8 mouse cellular contexts compared by ENCODE assay signal in the genomic region with DNA sequence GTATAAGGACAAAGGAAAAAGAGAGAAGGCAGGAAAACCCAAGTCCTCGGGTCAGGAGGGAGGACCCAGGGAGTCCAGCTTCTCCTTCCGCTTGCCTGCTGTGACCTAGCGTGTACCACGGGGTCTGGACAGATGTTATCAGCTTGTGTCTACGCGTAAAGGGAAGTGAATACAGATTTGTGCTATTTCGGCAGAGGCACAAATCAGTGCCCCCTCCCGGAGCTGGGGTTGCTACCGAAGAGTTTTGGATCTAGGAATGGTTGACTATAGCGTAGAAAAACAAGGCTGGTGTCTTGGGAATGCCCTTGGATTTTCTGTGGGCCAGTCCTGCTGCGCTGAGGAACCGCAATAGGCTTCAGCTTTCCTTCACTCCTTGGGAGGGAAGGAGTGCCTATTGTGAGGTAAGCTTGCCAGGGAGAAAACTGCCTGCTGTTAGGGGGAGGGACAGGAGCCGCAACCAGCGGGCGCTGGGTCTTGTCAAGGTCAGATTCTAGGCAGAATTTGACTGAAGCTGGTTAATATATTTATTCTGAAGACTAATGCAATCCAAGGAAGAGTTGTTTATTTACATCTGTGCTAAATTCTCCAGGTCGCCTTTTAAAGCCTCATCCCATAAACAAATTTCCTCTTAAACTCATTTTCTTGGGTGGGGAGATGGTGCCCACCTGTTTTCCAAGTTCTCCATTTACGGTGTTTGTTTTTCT. TPM values are rescaled to one million over a fixed set of nuclear protein-coding genes. Genes with fewer than 3 reads are reported as not detected.
DNase-seq lines count a peak whose midpoint lies in the region; ATAC-seq and TF ChIP-seq lines count a peak whose summit lies in the region.

No protein-coding gene starts in this region.

- H3ac ChIP-seq in C2C12 (ENCODE audit: control insufficient read depth, insufficient read length, low read depth), result peak overlapping the region; percentile 65

- H3K4me3 ChIP-seq in C2C12 (ENCODE audit: insufficient read depth, poor library complexity, severe bottlenecking), result no peak overlapping the region
- peak overlapping the region; percentile 54 for H3K4me3 ChIP-seq in heart, embryonic 15.5 days
- peak overlapping the region; percentile 42 for H3K4me3 ChIP-seq in kidney, postnatal 0 days (replicated peaks; ENCODE audit: low read depth, low read length)
- H3K4me3 ChIP-seq in neural tube, embryonic 11.5 days (ENCODE audit: low read depth, low read length), result peak overlapping the region; percentile 18

- no peaks in the 10 kb centered on the region for H3K27me3 ChIP-seq in C2C12 (ENCODE audit: control insufficient read depth, insufficient read depth, insufficient read length)
- no peaks in the 10 kb centered on the region for H3K27me3 ChIP-seq in heart, embryonic 15.5 days
- H3K27me3 ChIP-seq in kidney, postnatal 0 days (ENCODE audit: insufficient read depth, low read length), result no peaks in the 10 kb centered on the region
- H3K27me3 ChIP-seq in neural tube, embryonic 11.5 days (ENCODE audit: control insufficient read depth, insufficient read depth, low read length), result no peaks in the 10 kb centered on the region

- no peaks in the 10 kb centered on the region for H3K79me2 ChIP-seq in C2C12 (ENCODE audit: control insufficient read depth, insufficient read depth)

- H3K9me3 ChIP-seq in heart, embryonic 15.5 days (replicated peaks), result no peaks in the 10 kb centered on the region
- no peaks in the 10 kb centered on the region for H3K9me3 ChIP-seq in kidney, postnatal 0 days (replicated peaks; ENCODE audit: low read length)
- no peaks in the 10 kb centered on the region for H3K9me3 ChIP-seq in neural tube, embryonic 11.5 days (ENCODE audit: control insufficient read depth, low read length)

- TF ChIP-seq CTCF in C2C12 (IDR thresholded peaks at IDR 0.05; ENCODE audit: control insufficient read depth, insufficient read depth, insufficient read length), result no peak
- no peak for TF ChIP-seq CTCF in kidney, postnatal 0 days (IDR thresholded peaks at IDR 0.05; ENCODE audit: low read depth)

- H3K4me1 ChIP-seq in heart, embryonic 15.5 days (replicated peaks), result peaks cover 5% of the 10 kb centered on the region
- no peaks in the 10 kb centered on the region for H3K4me1 ChIP-seq in kidney, postnatal 0 days (replicated peaks; ENCODE audit: insufficient read depth, low read length)
- peaks cover 5% of the 10 kb centered on the region; the same call in 1 of the 2 replicates for H3K4me1 ChIP-seq in neural tube, embryonic 11.5 days (ENCODE audit: control insufficient read depth, insufficient read depth, low read length)

- H3K27ac ChIP-seq in heart, embryonic 15.5 days, result peak overlapping the region; percentile 73
- peak overlapping the region; percentile 73 for H3K27ac ChIP-seq in kidney, postnatal 0 days
- 0 out of 2 replicates have a peak overlapping the region, but pooled peaks have one; percentile 34 for H3K27ac ChIP-seq in neural tube, embryonic 11.5 days (ENCODE audit: low read depth, low read length)

- 1% methylated on average over 17 of the region's 17 CpGs for WGBS in heart, embryonic 15.5 days
- WGBS in kidney, postnatal 0 days, result 2% methylated on average over 17 of the region's 17 CpGs
- 3% methylated on average over 17 of the region's 17 CpGs for WGBS in neural tube, embryonic 11.5 days

- H3K9ac ChIP-seq in heart, embryonic 15.5 days, result peak overlapping the region; percentile 63
- H3K9ac ChIP-seq in kidney, postnatal 0 days (ENCODE audit: low read depth, low read length), result peak overlapping the region; percentile 51; the same call in 1 of the 2 replicates
- peak overlapping the region; percentile 58 for H3K9ac ChIP-seq in neural tube, embryonic 11.5 days (ENCODE audit: low read length)

- peak; percentile 57 to 68 for DNase-seq in adrenal gland, postnatal 36 days
- peak; percentile 42 for DNase-seq in fibroblast of lung, adult 2 months (ENCODE audit: low read depth)
- peak; percentile 77 for DNase-seq in kidney, postnatal 0 days (ENCODE audit: low spot score)
- peak; percentile 58 to 72 for DNase-seq in lung, adult 18-20 months
- peak; percentile 65 for DNase-seq in neural tube, embryonic 11.5 days (ENCODE audit: low spot score)
- peak; percentile 64 for DNase-seq in urinary bladder, postnatal 14 days (ENCODE audit: low spot score)

- no peaks in the 10 kb centered on the region for H3K36me3 ChIP-seq in C2C12 (ENCODE audit: control insufficient read depth, insufficient read depth)
- H3K36me3 ChIP-seq in heart, embryonic 15.5 days, result no peaks in the 10 kb centered on the region
- H3K36me3 ChIP-seq in kidney, postnatal 0 days (ENCODE audit: insufficient read depth, low read length), result no peaks in the 10 kb centered on the region
- H3K36me3 ChIP-seq in neural tube, embryonic 11.5 days (ENCODE audit: control insufficient read depth, insufficient read depth, low read length), result no peaks in the 10 kb centered on the region

- peak; percentile 73 for ATAC-seq in heart, embryonic 15.5 days (replicated peaks; ENCODE audit: insufficient number of reproducible peaks, insufficient read depth, low FRiP score, low read depth)
- peak; percentile 88 for ATAC-seq in kidney, postnatal 0 days (replicated peaks; ENCODE audit: low FRiP score, low read depth)
- ATAC-seq in neural tube, embryonic 11.5 days (ENCODE audit: insufficient read depth, low FRiP score, low TSS enrichment), result peak; percentile 76

- H3K79me3 ChIP-seq in C2C12 (ENCODE audit: low read depth), result no peaks in the 10 kb centered on the region

- H3K4me2 ChIP-seq in heart, embryonic 15.5 days, result peak overlapping the region; percentile 79
- peak overlapping the region; percentile 73 for H3K4me2 ChIP-seq in kidney, postnatal 0 days (ENCODE audit: low read length)
- H3K4me2 ChIP-seq in neural tube, embryonic 11.5 days (ENCODE audit: low read depth), result peak overlapping the region; percentile 43

TF ChIP-seq in C2C12, 6 proteins besides CTCF, POLR2A, EP300 and RAD21:
- TF ChIP-seq USF1 (IDR thresholded peaks at IDR 0.05; ENCODE audit: low read depth), result peak; percentile 40
- no peak for TF ChIP-seq FOSL1 (IDR thresholded peaks at IDR 0.05; ENCODE audit: insufficient read depth, low read length, poor library complexity, severe bottlenecking)

RNA-seq across cellular contexts. Expression of gene Lix1, which starts 46.4 kb away (rescaled TPM):
- polyA plus RNA-seq in C2C12 (2012; fragmentation: generic; extraction: Trizol), result 2.6 TPM
- total RNA-seq in adrenal gland, postnatal 36 days (2021), result 1 to 10 TPM; 7.4 to 9.2 TPM
- 3.2 and 3.3 TPM in 2 replicates for polyA plus RNA-seq in heart, embryonic 15.5 days (2015; fragmentation: Nextera tagmentation; extraction: Ambion mirVana)
- 10.1 and 11.2 TPM in 2 replicates for polyA plus RNA-seq in kidney, postnatal 0 days (2015; fragmentation: Nextera tagmentation; extraction: Ambion mirVana)
- 12.4 and 14.7 TPM in 2 replicates for polyA plus RNA-seq in neural tube, embryonic 11.5 days (2014; fragmentation: Nextera tagmentation; extraction: Ambion mirVana)
